ENCODE assay signal across 8 mouse cellular contexts in the genomic region with DNA sequence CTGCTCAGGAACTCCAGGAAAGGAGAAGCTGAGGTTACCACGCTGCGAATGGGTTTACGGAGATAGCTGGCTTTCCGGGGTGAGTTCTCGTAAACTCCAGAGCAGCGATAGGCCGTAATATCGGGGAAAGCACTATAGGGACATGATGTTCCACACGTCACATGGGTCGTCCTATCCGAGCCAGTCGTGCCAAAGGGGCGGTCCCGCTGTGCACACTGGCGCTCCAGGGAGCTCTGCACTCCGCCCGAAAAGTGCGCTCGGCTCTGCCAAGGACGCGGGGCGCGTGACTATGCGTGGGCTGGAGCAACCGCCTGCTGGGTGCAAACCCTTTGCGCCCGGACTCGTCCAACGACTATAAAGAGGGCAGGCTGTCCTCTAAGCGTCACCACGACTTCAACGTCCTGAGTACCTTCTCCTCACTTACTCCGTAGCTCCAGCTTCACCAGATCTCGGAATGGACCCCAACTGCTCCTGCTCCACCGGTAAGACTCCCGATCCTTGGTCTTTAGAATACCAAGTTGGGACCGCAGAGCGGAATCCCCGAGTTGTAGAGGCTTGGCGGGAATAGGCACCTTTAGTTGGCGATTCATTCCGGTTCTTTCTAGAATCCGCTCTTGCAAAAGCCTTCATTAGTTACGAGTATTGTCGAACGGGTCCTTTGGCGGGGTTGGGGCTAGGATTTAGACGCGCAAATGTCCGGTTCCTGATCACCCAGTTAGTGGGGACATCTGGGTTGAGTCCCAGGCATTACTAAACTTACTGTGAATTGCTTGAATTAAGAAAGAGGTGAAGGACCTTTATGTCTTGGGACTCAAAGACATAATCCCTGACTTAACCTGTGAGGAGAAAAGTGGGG. TPM values are rescaled to one million over a fixed set of nuclear protein-coding genes. Genes with fewer than 3 reads are reported as not detected.
DNase-seq lines count a peak whose midpoint lies in the region; ATAC-seq and TF ChIP-seq lines count a peak whose summit lies in the region.

Gene Mt1 (plus strand): TSS at position 226 of the 856 bp plus-strand sequence.

- WGBS in embryonic facial prominence, embryonic 15.5 days: under 1% methylated on average over 50 of the region's 50 CpGs
- under 1% methylated on average over 50 of the region's 50 CpGs for WGBS in heart, adult 2 months
- under 1% methylated on average over 50 of the region's 50 CpGs for WGBS in limb, embryonic 12.5 days
- under 1% methylated on average over 50 of the region's 50 CpGs for WGBS in midbrain, embryonic 14.5 days
- under 1% methylated on average over 50 of the region's 50 CpGs for WGBS in spleen, adult 2 months

- peak within 1 kb of the TSS; percentile 28 for H3K9ac ChIP-seq in embryonic facial prominence, embryonic 15.5 days
- H3K9ac ChIP-seq in heart, adult 2 months (ENCODE audit: low read depth, low read length): peak within 1 kb of the TSS; percentile 57
- no peak within 1 kb of the TSS; the same call in 1 of the 2 replicates for H3K9ac ChIP-seq in limb, embryonic 12.5 days (replicated peaks)
- H3K9ac ChIP-seq in midbrain, embryonic 14.5 days (replicated peaks; ENCODE audit: low read length): peak within 1 kb of the TSS; percentile 21; the same call in 1 of the 2 replicates

- peak; percentile 82 for ATAC-seq in embryonic facial prominence, embryonic 15.5 days (ENCODE audit: insufficient number of reproducible peaks, low FRiP score, low TSS enrichment, low read depth)
- no peak for ATAC-seq in limb, embryonic 12.5 days (ENCODE audit: insufficient number of reproducible peaks, insufficient read depth, low FRiP score, low TSS enrichment, low read depth)
- no peak; the same call in 1 of the 2 replicates for ATAC-seq in midbrain, embryonic 14.5 days (ENCODE audit: low FRiP score, low TSS enrichment)

- peaks cover 27% of the 10 kb centered on the region for H3K4me1 ChIP-seq in embryonic facial prominence, embryonic 15.5 days
- peaks cover 1% of the 10 kb centered on the region for H3K4me1 ChIP-seq in heart, adult 2 months (ENCODE audit: control insufficient read depth, insufficient read depth, low read length)
- H3K4me1 ChIP-seq in limb, embryonic 12.5 days (replicated peaks): peaks cover 31% of the 10 kb centered on the region
- H3K4me1 ChIP-seq in midbrain, embryonic 14.5 days (ENCODE audit: control insufficient read depth, insufficient read depth, low read length): peaks cover 14% of the 10 kb centered on the region
- peaks cover 5% of the 10 kb centered on the region for H3K4me1 ChIP-seq in spleen, adult 2 months (ENCODE audit: control insufficient read depth, insufficient read depth, insufficient read length)

- H3K79me2 ChIP-seq in heart, adult 2 months (replicated peaks; ENCODE audit: control insufficient read depth, insufficient read depth, low read length): no peaks in the 10 kb centered on the region

- peak within 1 kb of the TSS; percentile 50 for H3K4me3 ChIP-seq in embryonic facial prominence, embryonic 15.5 days (replicated peaks)
- H3K4me3 ChIP-seq in heart, adult 2 months: peak within 1 kb of the TSS; percentile 65
- H3K4me3 ChIP-seq in limb, embryonic 12.5 days (replicated peaks): peak within 1 kb of the TSS; percentile 41
- H3K4me3 ChIP-seq in midbrain, embryonic 14.5 days (replicated peaks; ENCODE audit: low read depth, low read length): peak within 1 kb of the TSS; percentile 34
- peak within 1 kb of the TSS; percentile 53 for H3K4me3 ChIP-seq in spleen, adult 2 months (ENCODE audit: extremely low read depth, insufficient read depth, insufficient read length)

- peak; percentile 99 for TF ChIP-seq POLR2A in heart, adult 2 months (IDR thresholded peaks at IDR 0.05; ENCODE audit: insufficient read depth, low read depth, low read length)
- peak; percentile 30; the same call in 1 of the 2 replicates for TF ChIP-seq POLR2A in spleen, adult 2 months (IDR thresholded peaks at IDR 0.05; ENCODE audit: low read depth, low read length)

- H3K9me3 ChIP-seq in embryonic facial prominence, embryonic 15.5 days (replicated peaks): no peaks in the 10 kb centered on the region
- no peaks in the 10 kb centered on the region for H3K9me3 ChIP-seq in limb, embryonic 12.5 days
- no peaks in the 10 kb centered on the region for H3K9me3 ChIP-seq in midbrain, embryonic 14.5 days (ENCODE audit: control insufficient read depth, low read length)

- H3K27ac ChIP-seq in embryonic facial prominence, embryonic 15.5 days (replicated peaks): peak within 1 kb of the TSS; percentile 39; the same call in 1 of the 2 replicates
- H3K27ac ChIP-seq in heart, adult 2 months: peak within 1 kb of the TSS; percentile 97
- H3K27ac ChIP-seq in limb, embryonic 12.5 days: no peak within 1 kb of the TSS
- no peak within 1 kb of the TSS for H3K27ac ChIP-seq in midbrain, embryonic 14.5 days (replicated peaks; ENCODE audit: low read depth, low read length)
- peak within 1 kb of the TSS; percentile 34; the same call in 1 of the 2 replicates for H3K27ac ChIP-seq in spleen, adult 2 months (ENCODE audit: insufficient read depth, low read length)

- H3K36me3 ChIP-seq in embryonic facial prominence, embryonic 15.5 days: no peaks in the 10 kb centered on the region
- H3K36me3 ChIP-seq in heart, adult 2 months (ENCODE audit: control insufficient read depth, insufficient read depth, low read length): no peaks in the 10 kb centered on the region; the same call in 1 of the 2 replicates
- no peaks in the 10 kb centered on the region for H3K36me3 ChIP-seq in limb, embryonic 12.5 days
- no peaks in the 10 kb centered on the region for H3K36me3 ChIP-seq in midbrain, embryonic 14.5 days (ENCODE audit: control insufficient read depth, insufficient read depth, low read length)
- no peaks in the 10 kb centered on the region for H3K36me3 ChIP-seq in spleen, adult 2 months (ENCODE audit: control insufficient read depth, insufficient read depth, low read length)

- intact Hi-C loops in heart, adult 2 months (cut with DNase I): no loop called here

- no peak for TF ChIP-seq CTCF in heart, adult 2 months (IDR thresholded peaks at IDR 0.05)
- no peak for TF ChIP-seq CTCF in spleen, adult 2 months (IDR thresholded peaks at IDR 0.05; ENCODE audit: extremely low read depth, insufficient read depth, insufficient read length, insufficient replicate concordance)

- peak; percentile 97 for TF ChIP-seq EP300 in heart, adult 2 months (IDR thresholded peaks at IDR 0.05; ENCODE audit: insufficient read depth, low read depth, low read length)

- H3K4me2 ChIP-seq in embryonic facial prominence, embryonic 15.5 days (replicated peaks): peak within 1 kb of the TSS; percentile 87
- H3K4me2 ChIP-seq in limb, embryonic 12.5 days: peak within 1 kb of the TSS; percentile 69
- H3K4me2 ChIP-seq in midbrain, embryonic 14.5 days (ENCODE audit: low read length): peak within 1 kb of the TSS; percentile 66

- DNase-seq in CD4-positive helper T cell, adult 2 months (ENCODE audit: low read depth, low spot score): peak; percentile 86
- peak; percentile 82 to 86 for DNase-seq in adrenal gland, postnatal 4 days (ENCODE audit: low spot score in 2 of 2)
- DNase-seq in heart, adult 2 months: peak; percentile 89 to 94
- DNase-seq in kidney, adult 8-10 months: peak; percentile 87 to 89
- peak; percentile 80 for DNase-seq in midbrain, embryonic 14.5 days
- peak; percentile 27 to 40 for DNase-seq in spleen, adult 2 months (ENCODE audit: low read depth in 1 of 2, low spot score in 2 of 2)

- peaks cover 80% of the 10 kb centered on the region for H3K27me3 ChIP-seq in embryonic facial prominence, embryonic 15.5 days
- no peaks in the 10 kb centered on the region for H3K27me3 ChIP-seq in heart, adult 2 months (ENCODE audit: control insufficient read depth, insufficient read depth, low read length)
- peaks cover 97% of the 10 kb centered on the region for H3K27me3 ChIP-seq in limb, embryonic 12.5 days
- H3K27me3 ChIP-seq in midbrain, embryonic 14.5 days (ENCODE audit: control insufficient read depth, insufficient read depth, low read length): peaks cover 83% of the 10 kb centered on the region
- H3K27me3 ChIP-seq in spleen, adult 2 months (ENCODE audit: control insufficient read depth, insufficient read depth, low read length): 0 out of 2 replicates have a peak, but pooled peaks cover 2% of the 10 kb centered on the region

RNA-seq across cellular contexts. Expression of gene Mt1, which starts in this region (rescaled TPM):
- 100 to 1,000 TPM; 241 to 243 TPM for total RNA-seq in adrenal gland, postnatal 4 days (2021)
- polyA plus RNA-seq in embryonic facial prominence, embryonic 15.5 days (2015; fragmentation: Nextera tagmentation; extraction: Ambion mirVana): 290 and 306 TPM in 2 replicates
- total RNA-seq in heart, adult 2 months (2021): 100 to 1,000 TPM; 279 to 438 TPM
- 420 and 727 TPM in 2 replicates for polyA plus RNA-seq in heart, adult 2 months (2012; rRNA removed)
- 43.6 and 53.6 TPM in 2 replicates for polyA plus RNA-seq in limb, embryonic 12.5 days (2016; fragmentation: Nextera tagmentation; extraction: Ambion mirVana)
- polyA plus RNA-seq in midbrain, embryonic 14.5 days (2014; fragmentation: Nextera tagmentation; extraction: Ambion mirVana): 34.9 and 38.4 TPM in 2 replicates
- polyA plus RNA-seq in spleen, adult 2 months (2012; rRNA removed): 325 and 535 TPM in 2 replicates

Comparison
In these comparisons a context has a peak if more than half of its experiments do, and no peak if none do; other contexts are left out.
1. DNase-seq: peak in every context shown above with its lines; median percentile 92 in heart, adult 2 months; 88 in kidney, adult 8-10 months; 86 in CD4-positive helper T cell, adult 2 months; 84 in adrenal gland, postnatal 4 days; 80 in midbrain, embryonic 14.5 days; 34 in spleen, adult 2 months.
2. H3K27ac ChIP-seq: peak in embryonic facial prominence, embryonic 15.5 days (single experiment), heart, adult 2 months (single experiment) and spleen, adult 2 months (single experiment); none in limb, embryonic 12.5 days (single experiment) and midbrain, embryonic 14.5 days (single experiment).
3. Peak in every context shown above with its lines, with median percentiles within 50 percentile points of each other: H3K4me2 ChIP-seq and H3K4me3 ChIP-seq.